Mouse (Mus musculus) bone marrow macrophage, adult 2 months (primary cell): ENCODE measurements at regions not wholly inside any gene's neighbourhood (a gene's known extent, or its start where the extent isn't known, plus 50 kb on each side); places are given as distances from the start of the nearest gene placed in this dataset.

ENCODE experiments used
- H3K27ac ChIP-seq: 2 replicates; pipeline ENCODE4 v1.5.1; 2012; ENCODE audit warnings: low read depth, low read length; ENCODE audit not compliant: insufficient read depth
- H3K4me1 ChIP-seq: 2 replicates; pipeline ENCODE4 v1.6.1; 2012; ENCODE audit warnings: low read length; ENCODE audit not compliant: control insufficient read depth, insufficient read depth
- H3K4me3 ChIP-seq: 2 replicates; pipeline ENCODE4 v1.5.1; 2012; ENCODE audit warnings: mild to moderate bottlenecking, low read length, moderate library complexity; ENCODE audit not compliant: insufficient read depth
- CTCF ChIP-seq: IDR thresholded peaks from 2 replicates; pipeline ENCODE4 v1.5.1; 2012; ENCODE audit warnings: low read depth, mild to moderate bottlenecking, low read length, moderate library complexity
- POLR2A ChIP-seq: IDR thresholded peaks from 2 replicates; pipeline ENCODE4 v1.6.1; 2012; ENCODE audit warnings: mild to moderate bottlenecking, low read depth, low read length, borderline replicate concordance

DNA sequence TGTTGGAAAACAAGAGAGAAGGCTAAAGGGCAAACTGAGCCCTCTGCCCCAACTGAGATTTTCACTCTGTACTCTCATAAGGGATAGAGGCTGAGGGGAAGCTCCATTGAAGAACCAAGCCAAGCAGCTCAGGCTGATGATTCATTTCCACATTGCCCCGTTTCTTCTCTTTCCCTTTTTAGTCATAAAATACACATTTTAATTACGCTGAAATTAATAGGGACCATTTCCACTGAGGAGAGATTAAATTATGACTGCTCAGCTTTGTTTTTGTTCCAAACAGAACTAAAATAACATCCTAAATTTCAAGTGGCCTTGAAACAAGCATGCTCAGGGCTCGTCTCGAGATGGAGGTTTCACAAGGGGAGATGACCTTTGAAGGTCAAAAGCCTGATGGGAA is 378.7 kb upstream of the Runx1 start:
- Histone ChIP-seq H3K4me3 (no peak overlapping the region), H3K27ac (no peak overlapping the region), H3K4me1 (peaks cover 24% of the 10 kb centered on the region)
- TF ChIP-seq CTCF (no peak), POLR2A (no peak)

DNA sequence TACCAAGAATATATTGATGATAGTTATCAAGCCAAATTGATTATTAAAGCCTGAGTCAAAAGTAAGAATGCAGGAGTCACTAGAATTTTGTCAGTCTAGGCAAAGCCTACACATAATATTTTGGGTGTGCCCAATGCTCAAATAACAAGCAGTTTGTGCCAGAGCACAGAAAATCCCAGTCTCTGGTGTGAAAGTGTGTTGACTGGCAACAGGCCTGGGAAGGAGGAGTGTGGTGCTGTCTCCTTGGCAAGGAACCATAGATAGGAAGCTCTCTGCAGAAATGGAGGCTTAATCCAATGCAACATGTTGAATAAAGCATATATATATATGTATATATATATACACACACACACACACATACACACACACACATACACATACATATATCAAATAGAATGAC is 376.6 kb upstream of the Runx1 start:
- no peak for TF ChIP-seq CTCF
- TF ChIP-seq POLR2A: no peak
- H3K4me3 ChIP-seq: no peak overlapping the region
- no peak overlapping the region for H3K27ac ChIP-seq
- H3K4me1 ChIP-seq: peaks cover 20% of the 10 kb centered on the region

DNA sequence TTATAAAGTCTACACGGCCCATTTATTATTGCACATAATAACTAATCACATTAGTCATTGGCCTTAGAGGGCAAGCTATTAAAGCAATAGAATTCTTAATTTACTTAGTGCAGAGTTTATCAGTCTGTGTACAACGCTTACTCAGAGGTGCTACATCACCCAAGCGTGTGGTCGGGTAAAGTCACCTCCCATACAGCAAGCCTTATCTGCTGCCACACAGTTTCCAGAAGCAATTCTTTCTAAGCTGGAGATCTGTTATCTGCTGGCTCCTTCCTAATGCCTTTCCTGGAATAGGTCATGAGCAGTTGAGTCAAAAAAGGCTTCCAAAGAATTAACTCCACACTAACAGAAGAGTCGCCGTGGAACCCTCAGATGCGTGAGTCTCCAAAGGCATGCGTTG is 371.4 kb upstream of the Runx1 start:
- TF ChIP-seq POLR2A: no peak
- TF ChIP-seq CTCF: no peak
- Histone ChIP-seq H3K27ac (no peak overlapping the region), H3K4me1 (peaks cover 15% of the 10 kb centered on the region), H3K4me3 (no peak overlapping the region)

DNA sequence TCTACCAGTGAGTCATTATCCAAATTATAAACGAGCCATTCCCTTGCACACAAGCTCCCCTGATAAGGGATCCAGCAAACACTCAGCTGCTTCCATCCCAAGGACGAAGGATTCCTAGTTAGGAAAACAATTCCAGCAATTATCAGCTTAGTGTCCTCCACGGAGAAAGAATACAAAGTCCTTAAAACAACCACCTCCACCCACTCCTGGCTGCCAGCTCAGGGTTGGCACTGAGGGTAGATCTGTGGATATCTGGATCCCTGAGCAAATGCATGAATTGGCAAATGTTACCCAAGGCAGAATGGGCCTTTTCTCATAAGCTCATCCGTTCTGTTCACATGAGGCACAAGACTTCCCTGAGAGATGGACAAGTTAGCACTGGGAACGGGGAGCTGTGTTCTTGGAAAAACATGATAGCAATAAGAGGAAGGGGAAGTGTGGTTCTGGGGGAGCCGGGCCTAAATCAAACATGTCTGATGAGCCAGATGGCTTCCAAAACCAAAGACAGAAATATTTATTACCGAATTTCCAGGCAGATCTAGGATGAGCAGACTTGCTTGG is 368.1 kb upstream of the Runx1 start:
- no peak overlapping the region for H3K27ac ChIP-seq
- TF ChIP-seq CTCF (no peak), POLR2A (no peak)
- no peak overlapping the region for H3K4me3 ChIP-seq
- H3K4me1 ChIP-seq: peaks cover 42% of the 10 kb centered on the region

DNA sequence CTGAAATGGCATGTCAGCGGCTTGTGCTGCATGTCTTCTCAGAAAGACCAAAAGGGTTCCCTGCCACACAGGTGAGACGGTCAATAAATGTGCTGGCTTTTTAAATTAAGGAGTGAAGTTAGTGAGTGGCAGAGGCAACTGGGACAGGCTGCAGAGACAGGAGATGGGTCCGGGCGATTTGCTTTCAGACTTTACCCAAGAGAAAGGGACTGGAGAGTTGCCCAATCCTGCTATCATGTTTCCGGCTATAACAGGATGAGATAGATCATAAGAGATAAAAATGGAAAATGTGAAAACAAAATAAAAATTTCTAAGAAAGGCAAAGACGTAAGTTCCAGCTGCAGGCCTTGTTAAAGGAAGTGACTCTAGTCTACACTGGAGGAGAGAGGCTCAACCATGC is 367.3 kb upstream of the Runx1 start:
- no peak overlapping the region for H3K4me3 ChIP-seq
- peaks cover 47% of the 10 kb centered on the region for H3K4me1 ChIP-seq
- TF ChIP-seq POLR2A (no peak), CTCF (no peak)
- H3K27ac ChIP-seq: no peak overlapping the region

DNA sequence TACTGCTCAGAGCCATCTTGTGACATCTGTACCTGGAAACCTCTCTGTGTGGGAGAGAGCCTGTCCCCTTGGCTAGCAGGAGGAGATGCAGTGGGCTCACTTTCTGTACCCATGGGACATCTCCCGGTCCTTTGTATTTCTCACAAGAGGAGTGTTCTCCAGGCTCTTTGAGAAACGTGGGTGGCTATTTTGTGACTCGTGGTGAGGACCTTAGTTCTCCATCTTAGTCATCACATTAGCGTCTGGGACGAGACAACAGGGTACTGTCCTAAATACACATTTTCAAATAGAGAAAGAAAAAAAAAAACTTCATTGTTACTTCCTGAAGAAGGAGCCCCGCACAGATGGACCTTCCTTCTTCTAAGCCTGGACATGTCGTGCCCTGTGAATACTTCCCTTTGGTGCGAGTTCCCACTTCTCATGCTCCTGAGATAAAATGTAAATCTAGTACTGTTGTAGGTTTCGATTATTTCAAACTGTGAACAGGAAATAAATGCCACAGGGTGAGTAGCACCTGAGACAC is 366.8 kb upstream of the Runx1 start:
- H3K4me1 ChIP-seq: peaks cover 47% of the 10 kb centered on the region
- TF ChIP-seq POLR2A (no peak), CTCF (no peak)
- no peak overlapping the region; the same call in 1 of the 2 replicates for H3K4me3 ChIP-seq
- H3K27ac ChIP-seq: peak overlapping the region; percentile 20; the same call in 1 of the 2 replicates

DNA sequence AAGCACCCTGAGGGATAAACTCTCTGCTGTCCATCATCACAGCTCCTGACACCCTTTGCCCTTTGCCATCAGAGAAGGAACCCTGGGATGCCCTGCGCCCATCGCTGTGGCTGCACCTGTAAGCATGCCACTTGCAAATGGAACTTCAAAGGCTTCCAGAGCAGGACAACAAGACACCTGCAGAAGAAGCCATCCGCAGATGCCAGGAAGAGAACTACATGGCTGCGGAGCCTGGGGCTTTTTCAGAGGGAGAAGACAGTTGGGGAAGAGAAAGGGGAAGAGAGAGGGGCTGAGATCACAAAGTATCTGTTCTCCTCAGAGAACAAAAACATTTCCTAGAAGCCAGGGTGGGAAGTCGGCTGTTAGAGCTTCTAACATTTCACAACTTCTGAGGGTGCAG is 365.2 kb upstream of the Runx1 start:
- peaks cover 47% of the 10 kb centered on the region for H3K4me1 ChIP-seq
- no peak for TF ChIP-seq CTCF
- peak overlapping the region; percentile 33 for H3K27ac ChIP-seq
- no peak overlapping the region for H3K4me3 ChIP-seq

DNA sequence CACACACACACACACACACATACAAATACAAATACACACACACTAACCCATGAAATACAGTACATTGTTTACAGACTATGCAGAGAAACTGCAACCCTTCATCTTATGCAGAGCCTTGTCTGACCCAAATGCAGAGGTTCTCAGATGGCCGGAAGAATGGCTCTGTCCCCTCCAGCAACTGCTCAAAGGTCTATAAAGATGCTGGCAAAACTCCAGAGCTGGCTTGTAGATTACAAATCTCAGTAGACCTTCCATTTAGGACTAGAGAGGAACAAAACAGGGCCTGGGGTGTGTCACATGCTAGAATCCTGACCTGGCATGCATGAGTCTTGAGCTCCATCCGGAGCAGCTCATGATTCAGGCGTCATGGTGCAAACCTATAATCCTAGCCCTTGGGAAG is 364.4 kb upstream of the Runx1 start:
- no peak overlapping the region for H3K4me3 ChIP-seq
- peaks cover 47% of the 10 kb centered on the region for H3K4me1 ChIP-seq
- TF ChIP-seq POLR2A (no peak), CTCF (no peak)
- H3K27ac ChIP-seq: no peak overlapping the region

DNA sequence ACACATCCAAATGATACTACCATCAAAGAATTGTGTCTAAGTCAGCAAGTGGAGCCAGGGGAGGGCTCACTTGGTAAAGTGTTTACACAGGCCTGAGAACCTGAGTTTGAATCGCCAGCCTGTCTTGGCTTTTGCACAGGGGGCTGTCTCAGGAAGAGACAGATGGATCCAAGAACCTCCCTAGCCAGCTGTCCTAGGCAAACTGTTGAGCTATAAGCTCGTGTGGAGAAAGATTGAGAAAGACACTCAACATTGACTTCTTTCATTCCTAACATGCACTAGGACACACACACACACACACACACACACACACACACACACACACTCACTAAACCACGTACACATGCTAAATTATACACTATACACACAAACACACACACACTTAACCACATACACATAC is 363.9 kb upstream of the Runx1 start:
- H3K27ac ChIP-seq: no peak overlapping the region
- peaks cover 47% of the 10 kb centered on the region for H3K4me1 ChIP-seq
- TF ChIP-seq POLR2A: no peak
- no peak for TF ChIP-seq CTCF
- no peak overlapping the region for H3K4me3 ChIP-seq

DNA sequence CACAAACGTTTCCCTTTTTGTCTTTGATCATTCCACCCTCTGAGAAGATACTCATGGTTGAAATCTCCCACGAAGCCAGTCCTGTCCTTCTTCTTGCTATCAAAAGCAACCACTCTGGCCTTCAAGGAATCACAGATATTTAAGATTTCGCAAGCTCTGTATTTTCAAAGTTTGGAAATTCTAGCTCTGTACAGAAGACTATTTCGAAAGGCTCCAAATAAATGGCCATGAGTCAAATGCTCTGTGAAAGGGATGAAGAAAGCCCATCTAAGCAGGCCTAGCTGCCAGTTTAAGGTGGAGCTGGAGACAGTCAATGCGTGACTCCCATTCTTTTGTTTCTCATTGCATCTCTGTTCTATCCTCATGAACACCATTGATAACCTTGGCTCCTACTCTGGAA is 363.5 kb upstream of the Runx1 start:
- Histone ChIP-seq H3K4me1 (peaks cover 47% of the 10 kb centered on the region), H3K27ac (no peak overlapping the region), H3K4me3 (no peak overlapping the region)
- TF ChIP-seq POLR2A (no peak), CTCF (no peak)

DNA sequence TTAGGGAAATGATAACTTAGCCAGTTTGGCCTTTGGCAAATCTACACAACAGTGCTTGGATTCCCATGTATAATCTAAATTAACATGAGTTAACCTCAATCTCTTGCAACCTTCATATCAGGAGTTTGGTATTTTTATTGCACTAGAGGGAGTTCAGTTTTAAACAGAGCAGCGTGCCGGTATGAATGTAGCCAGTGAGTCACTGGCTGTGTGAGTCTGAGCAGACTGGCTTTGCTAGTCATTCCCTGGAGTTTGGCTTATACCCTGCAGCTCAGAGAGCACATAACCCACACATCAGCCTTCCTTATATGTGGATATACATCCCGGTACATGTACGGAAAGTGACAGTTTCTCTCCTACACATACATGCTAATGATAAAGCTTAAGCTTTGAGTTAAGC is 360.6 kb upstream of the Runx1 start:
- Histone ChIP-seq H3K27ac (no peak overlapping the region), H3K4me3 (no peak overlapping the region), H3K4me1 (peaks cover 27% of the 10 kb centered on the region)
- TF ChIP-seq POLR2A (no peak), CTCF (no peak)
